Mouse (Mus musculus) embryonic fibroblast, embryonic 13.5 days (primary cell): ENCODE measurements at regions not wholly inside any gene's neighbourhood (a gene's known extent, or its start where the extent isn't known, plus 50 kb on each side); places are given as distances from the start of the nearest gene placed in this dataset.

Source experiments
- CTCF ChIP-seq: IDR thresholded peaks from 2 replicates; pipeline ENCODE4 v1.5.1; 2011; ENCODE audit warnings: mild to moderate bottlenecking, control low read depth, low read length, moderate library complexity, borderline replicate concordance; ENCODE audit not compliant: insufficient read depth
- POLR2A ChIP-seq: IDR thresholded peaks from 2 replicates; pipeline ENCODE4 v1.6.1; 2011; ENCODE audit warnings: low read depth, mild to moderate bottlenecking, control low read depth, low read length, moderate library complexity

GRCm38 (mm10) chr3:18751660-18752259 lies 803.5 kb downstream of the Cypt12 start:
- no peak for TF ChIP-seq CTCF
- TF ChIP-seq POLR2A: no peak
